Mouse (Mus musculus): ENCODE measurements around the gene Dnaaf5.

The Dnaaf5 gene

GRCm38 (mm10) chr5:139198779-139199178 lies 48.8 kb downstream of the Dnaaf5 start:
- no peak for DNase-seq (ENCODE audit: low read depth, low spot score)

DNA sequence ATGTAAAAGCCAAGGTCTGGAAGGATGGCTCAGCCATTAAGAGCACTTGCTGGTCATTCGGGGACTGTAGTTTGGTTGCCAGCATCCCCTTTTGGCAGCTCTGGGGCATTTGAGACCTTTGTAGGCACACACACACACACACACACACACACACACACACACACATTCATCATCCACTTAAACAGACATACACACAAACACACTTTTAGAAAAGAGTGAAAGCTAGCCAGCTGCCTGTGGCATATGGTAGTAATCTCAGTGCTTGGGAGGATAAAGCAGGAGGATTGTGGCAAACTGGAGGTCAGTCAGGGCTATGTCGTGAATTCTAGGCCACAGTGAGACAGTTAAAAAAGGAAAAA lies 49.6 kb downstream of the Dnaaf5 start:
- DNase-seq (ENCODE audit: low read depth, low spot score) = no peak

DNA sequence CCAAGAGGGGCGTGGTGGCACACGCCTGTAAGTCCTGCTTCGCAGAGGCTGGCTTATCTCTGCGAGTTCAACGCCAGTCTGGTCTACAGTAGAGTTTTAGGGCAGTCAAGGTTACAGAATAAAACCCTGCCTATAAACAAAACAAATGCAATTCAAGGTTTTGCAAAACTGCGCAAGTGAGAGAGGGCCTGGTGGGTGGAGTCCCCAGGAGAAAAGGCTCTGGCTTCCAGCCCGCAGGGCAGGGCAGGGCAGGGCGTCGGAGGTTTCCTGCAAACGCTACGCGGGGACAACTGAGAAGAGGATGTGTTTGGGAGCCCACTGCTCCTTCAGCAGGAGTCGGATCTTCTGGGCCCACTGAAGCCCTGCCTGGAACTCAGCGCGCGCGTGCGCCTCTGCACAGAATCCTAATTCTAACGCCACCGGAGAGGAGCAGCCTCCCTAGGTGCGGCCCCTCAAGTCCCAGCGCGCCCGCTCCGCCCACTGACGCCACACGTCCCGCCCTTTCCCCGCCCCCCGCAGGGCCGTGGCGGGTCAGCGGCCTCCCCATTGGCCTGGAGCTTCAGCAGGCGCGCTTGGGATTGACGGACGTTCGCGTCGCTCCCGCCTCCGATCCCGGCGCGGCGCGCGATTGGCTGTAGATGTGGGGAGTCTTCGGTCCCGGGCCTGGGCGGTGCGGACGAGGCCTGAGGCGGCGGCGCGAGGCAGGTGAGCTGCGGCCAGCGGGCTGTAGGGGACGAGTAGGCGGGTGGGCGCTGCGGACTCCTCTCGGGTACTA lies 50.2 kb downstream of the Dnaaf5 start, which contains the start of gene Sun1:
Gene Sun1, plus strand, starts transcription at position 643 of the 775 bp plus-strand sequence.
- DNase-seq (ENCODE audit: low read depth, low spot score) = peak; percentile 97

- DNase-seq (ENCODE audit: low read depth, low spot score) = no peak
These were observed 50.9 kb downstream of the Dnaaf5 start for GRCm38 (mm10) chr5:139200770-139201569.

DNA sequence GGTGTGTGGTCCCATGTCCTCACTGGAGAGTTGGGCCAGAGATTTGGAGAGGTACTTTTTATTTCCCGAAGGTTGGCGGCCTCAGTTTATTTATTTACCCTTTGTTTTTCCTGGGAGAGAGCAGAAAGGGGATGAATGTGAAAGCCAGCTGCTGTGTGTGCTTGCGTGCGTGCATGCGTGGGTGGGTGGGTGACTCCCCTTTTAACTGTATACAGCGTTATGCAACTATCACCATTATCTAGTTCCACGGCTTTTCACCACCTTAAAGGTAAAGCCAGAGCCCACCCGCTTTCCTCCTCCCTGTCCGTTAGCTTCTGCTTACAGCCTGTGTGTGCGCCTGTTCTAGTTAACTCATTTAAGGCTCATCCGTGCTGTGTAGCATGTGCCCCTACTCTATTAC lies 52.1 kb downstream of the Dnaaf5 start:
- DNase-seq (ENCODE audit: low read depth, low spot score) = no peak

DNA sequence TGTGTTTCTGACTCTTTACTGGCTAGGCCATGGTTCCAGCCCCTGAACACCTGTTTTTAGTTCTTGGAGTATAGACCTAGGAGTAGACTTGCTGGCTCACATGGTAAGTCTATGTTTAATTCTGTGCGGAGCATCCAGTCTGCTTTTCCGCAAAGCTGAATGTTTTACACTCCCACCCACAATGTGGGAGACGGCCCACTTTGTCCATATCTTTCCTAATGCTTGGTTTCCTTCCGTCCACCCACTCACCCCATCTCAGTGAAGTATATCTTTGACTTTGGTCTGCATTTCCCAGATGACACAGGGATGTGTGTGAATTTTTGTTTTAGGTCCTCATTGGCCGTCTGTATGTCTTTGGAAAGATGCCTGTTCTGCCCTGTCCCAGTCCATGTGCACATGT lies 53.3 kb downstream of the Dnaaf5 start:
- no peak for DNase-seq (ENCODE audit: low read depth, low spot score)

- DNase-seq (ENCODE audit: low read depth, low spot score) = no peak
These were observed 56.1 kb downstream of the Dnaaf5 start for GRCm38 (mm10) chr5:139206081-139206480.

GRCm38 (mm10) chr5:139206525-139206924 lies 56.5 kb downstream of the Dnaaf5 start:
- no peak for DNase-seq (ENCODE audit: low read depth, low spot score)

DNA sequence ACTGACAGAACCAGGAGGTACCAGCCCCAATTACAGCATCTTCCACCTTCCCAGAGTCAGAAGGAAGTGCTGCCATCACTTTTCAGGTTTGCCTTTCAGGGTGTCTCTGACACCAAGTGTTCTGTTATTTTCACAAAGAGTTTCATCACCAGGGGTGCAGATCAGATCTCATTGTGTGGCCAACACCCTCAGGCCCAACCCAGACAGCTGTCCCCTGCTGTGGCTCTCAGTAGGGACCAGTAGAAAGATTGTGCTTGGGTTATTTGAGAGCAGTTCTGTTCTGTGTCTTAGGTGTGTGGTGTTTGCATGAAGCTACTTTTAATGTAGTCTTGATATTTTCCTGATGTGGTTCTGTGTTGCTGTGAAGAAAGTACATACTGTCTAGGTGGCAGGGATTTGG lies 58.2 kb downstream of the Dnaaf5 start:
- DNase-seq (ENCODE audit: low read depth, low spot score) = no peak

- DNase-seq (ENCODE audit: low read depth, low spot score) = no peak
These were observed 59.1 kb downstream of the Dnaaf5 start for GRCm38 (mm10) chr5:139208871-139209684.

DNA sequence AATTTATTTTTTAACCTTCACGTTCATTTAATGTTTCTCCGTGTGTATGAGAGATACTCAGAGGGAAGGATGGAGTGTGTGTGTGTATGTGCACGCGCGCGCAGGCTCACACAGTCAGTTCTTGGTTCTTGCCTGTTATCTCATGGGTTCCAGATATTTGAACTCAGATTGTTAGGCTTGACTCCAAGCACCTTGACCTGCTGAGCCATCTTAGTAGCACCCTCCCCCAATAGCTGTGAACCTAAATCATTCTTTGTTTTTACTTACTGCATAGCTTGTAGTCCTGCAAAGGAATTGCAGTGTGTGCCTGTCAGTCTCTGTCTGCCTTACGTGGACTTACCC lies 59.6 kb downstream of the Dnaaf5 start:
- DNase-seq (ENCODE audit: low read depth, low spot score) = no peak

DNA sequence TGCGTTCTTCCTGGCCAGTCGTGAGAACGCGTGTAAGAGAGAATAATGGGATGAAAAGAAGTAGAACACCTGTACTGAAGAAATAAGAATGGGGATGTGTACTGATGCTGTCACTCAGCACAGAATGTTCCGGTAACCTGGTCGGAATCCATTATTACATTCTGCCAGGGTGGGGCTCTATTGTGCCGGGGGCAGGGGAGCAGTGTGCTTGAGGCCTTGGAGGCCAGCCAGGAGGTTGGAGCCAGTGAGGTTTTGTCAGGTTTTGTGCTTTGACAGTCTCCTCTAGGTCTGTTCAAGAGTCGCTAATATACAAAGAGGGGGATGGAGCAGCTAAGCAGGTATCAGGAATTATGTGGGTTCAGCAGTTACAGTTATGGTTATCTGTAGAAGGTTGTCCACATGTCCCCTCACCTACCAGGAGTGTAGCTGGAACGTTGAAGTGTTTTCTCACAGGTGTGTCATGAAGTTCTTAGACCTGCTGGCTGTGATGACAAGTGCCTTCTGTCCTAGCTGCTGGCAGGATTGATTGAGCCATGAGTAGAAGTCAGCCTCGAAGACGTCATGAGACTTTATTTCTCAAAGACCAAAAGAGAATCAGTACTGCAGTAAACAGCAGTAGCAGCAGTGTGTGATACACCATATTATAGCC lies 61.8 kb downstream of the Dnaaf5 start:
- no peak for DNase-seq (ENCODE audit: low read depth, low spot score)

DNA sequence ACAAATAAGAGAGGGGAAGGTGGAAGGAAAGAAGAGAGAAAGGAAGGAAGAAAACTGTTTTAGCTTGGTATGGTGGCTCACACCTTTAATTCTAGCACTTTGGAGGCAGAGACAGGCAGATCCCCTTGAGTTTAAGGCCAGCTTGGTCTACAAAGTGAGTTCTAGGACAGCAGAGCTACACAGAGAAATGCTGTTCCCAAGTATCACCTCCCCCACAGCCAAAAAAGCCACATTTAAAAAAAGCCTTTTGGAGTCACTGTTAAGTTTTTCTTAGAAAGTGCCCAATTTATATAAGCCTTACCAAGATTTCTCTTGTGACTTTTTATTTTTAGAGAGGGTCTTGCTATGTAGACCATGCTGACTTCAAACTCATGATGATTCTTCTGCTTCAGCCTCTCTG lies 64.3 kb downstream of the Dnaaf5 start:
- DNase-seq (ENCODE audit: low read depth, low spot score) = no peak

GRCm38 (mm10) chr5:139215184-139215583 lies 65.2 kb downstream of the Dnaaf5 start:
- DNase-seq (ENCODE audit: low read depth, low spot score) = no peak

DNA sequence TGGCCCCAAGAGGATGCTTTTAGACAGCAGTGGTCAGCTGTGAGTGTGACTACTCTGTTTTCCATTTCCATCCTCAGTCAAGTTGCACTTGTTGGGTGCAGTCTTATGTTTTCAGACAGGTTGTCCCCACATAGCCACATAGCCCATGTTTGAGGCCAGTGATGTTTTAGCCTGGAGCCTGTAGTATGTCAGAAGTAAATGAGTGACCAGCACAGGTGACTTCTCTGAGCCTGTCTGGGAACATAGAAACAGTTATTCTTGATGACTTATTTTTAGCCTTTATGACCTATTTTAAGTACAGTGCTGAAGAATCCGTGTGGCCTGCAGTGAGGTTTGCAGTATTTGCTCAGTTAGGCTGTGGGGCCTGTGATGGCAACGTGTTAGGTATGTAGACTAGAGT lies 66.1 kb downstream of the Dnaaf5 start:
- no peak for DNase-seq (ENCODE audit: low read depth, low spot score)

DNA sequence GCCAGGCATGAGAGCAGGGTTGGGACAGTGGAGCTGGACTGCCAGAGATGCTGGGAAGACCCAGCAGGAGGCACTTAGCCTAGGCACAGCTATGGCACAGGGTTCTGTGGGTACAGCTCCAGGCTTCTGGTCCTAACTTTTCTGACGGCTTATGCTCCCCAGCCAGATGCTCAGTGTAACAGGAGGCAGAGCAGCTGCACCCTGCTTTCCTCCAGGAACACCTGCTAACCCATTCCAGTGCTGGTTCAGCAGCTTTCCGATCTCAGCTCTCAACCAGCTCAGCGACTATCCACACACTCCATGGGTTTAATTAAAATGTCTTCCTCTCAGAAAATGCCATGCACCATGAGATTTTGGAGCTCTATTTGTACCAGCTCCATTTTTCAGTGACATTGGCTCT lies 66.8 kb downstream of the Dnaaf5 start:
- DNase-seq (ENCODE audit: low read depth, low spot score) = no peak

- DNase-seq (ENCODE audit: low read depth, low spot score) = no peak
These were observed 70.0 kb downstream of the Dnaaf5 start for GRCm38 (mm10) chr5:139220006-139220515.

- DNase-seq (ENCODE audit: low read depth, low spot score) = no peak
These were observed 70.6 kb downstream of the Dnaaf5 start for GRCm38 (mm10) chr5:139220610-139221009.

DNA sequence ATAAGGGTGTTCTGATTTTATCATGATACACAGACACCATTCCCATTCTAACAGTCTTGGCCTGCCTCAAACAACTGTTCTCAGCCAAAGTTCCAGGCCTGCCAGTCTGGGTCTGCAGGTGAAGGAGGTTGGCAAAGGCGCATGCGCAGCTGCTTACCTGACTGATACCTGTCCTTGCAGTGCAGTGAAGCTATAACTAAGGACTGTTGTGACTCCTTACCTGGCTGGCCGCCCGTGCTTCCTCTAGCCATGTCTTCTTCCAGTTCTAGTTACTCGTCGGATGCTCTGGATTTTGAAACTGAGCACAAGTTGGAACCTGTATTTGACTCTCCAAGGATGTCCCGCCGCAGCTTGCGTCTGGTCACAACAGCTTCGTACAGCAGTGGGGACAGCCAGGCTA lies 73.3 kb downstream of the Dnaaf5 start:
- no peak for DNase-seq (ENCODE audit: low read depth, low spot score)

DNA sequence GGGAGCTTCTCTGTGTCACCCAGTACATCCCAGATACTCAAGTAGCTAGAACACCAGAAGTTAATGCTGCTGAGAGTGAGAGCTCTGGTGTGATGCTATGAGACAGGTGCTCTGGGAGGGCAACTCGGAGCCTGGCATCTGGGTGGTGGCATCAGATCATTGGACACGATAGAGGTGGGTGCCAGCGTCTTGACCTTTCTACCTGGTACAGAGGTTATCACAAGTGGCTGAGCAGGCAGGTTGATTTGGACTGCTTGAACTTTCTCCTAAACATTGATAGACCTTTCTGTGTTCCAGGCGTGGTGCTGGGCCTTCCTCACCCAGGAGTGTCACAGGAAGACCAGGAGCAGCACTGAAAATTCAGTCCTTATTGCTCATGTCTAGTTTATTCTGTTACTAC lies 77.2 kb downstream of the Dnaaf5 start:
- DNase-seq (ENCODE audit: low read depth, low spot score) = no peak

- DNase-seq (ENCODE audit: low read depth, low spot score) = no peak
These were observed 77.6 kb downstream of the Dnaaf5 start for GRCm38 (mm10) chr5:139227645-139228044.

DNA sequence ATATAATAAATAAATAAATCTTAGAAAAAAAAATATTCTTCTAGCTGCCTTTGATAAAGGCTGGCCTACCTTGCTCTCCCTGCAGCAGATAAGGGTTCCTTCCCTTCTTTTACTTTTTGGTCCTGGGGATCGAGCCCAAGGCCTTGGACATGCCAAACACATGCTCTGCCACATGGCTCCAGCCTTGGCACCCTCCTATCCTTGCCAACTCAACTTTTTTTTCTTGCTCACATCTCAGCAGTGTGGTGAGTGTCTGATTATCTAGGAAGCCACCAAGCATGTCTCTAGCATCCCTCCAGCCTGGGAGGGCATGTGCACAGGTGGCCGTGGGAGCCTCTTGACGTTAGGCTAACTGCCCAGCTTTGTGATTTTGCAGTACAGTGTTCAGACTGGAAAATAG lies 78.3 kb downstream of the Dnaaf5 start:
- DNase-seq (ENCODE audit: low read depth, low spot score) = no peak

Data from c-Kit-negative CD71-positive TER-119-positive erythroid progenitor cells, embryonic 14.5 days (primary cell).